Mouse (Mus musculus) stomach, postnatal 0 days (tissue): Measurements from ENCODE around the gene Itpa. TPM values are rescaled to one million over a fixed set of nuclear protein-coding genes. Genes with fewer than 3 reads are reported as not detected.

Experiments
- ATAC-seq: fragments of 200-750 bp; cut with Nextera tagmentation; 2 replicates; pipeline ENCODE4 v1.8.0; 2017; ENCODE audit not compliant: low FRiP score, low TSS enrichment
- DNase-seq: peaks from one replicate; pipeline ENCODE4 v3.0.0-alpha.2; 2016; ENCODE audit warnings: low spot score
- H3K27ac ChIP-seq: fragments of 300-500 bp; sonication (generic); replicated peaks from 2 replicates; pipeline ENCODE4 v1.5.1; 2014; ENCODE audit warnings: mild to moderate bottlenecking, control low read depth
- H3K27me3 ChIP-seq: fragments of 300-500 bp; sonication (generic); 2 replicates; pipeline ENCODE4 v1.6.1; 2014; ENCODE audit warnings: low read length; ENCODE audit not compliant: control insufficient read depth, insufficient read depth
- H3K36me3 ChIP-seq: fragments of 300-500 bp; sonication (generic); 2 replicates; pipeline ENCODE4 v1.6.1; 2014; ENCODE audit warnings: low read length, mixed read lengths; ENCODE audit not compliant: control insufficient read depth, insufficient read depth
- H3K4me1 ChIP-seq: fragments of 300-500 bp; sonication (generic); replicated peaks from 2 replicates; pipeline ENCODE4 v1.6.1; 2014; ENCODE audit warnings: antibody characterized with exemption; ENCODE audit not compliant: control insufficient read depth, insufficient read depth
- H3K4me2 ChIP-seq: fragments of 300-500 bp; sonication (generic); replicated peaks from 2 replicates; pipeline ENCODE4 v1.6.1; 2014; ENCODE audit warnings: low read depth, mild to moderate bottlenecking, control low read depth, moderate library complexity
- H3K4me3 ChIP-seq: fragments of 300-500 bp; sonication (generic); 2 replicates; pipeline ENCODE4 v1.5.1; 2014; ENCODE audit warnings: low read depth, low read length, control low read depth
- H3K9ac ChIP-seq: fragments of 300-500 bp; sonication (generic); 2 replicates; pipeline ENCODE4 v1.6.1; 2014; ENCODE audit warnings: mild to moderate bottlenecking, low read length, control low read depth, mixed read lengths
- H3K9me3 ChIP-seq: fragments of 300-500 bp; sonication (generic); 2 replicates; pipeline ENCODE4 v1.6.1; 2016; ENCODE audit warnings: low read length; ENCODE audit not compliant: control insufficient read depth
- CTCF ChIP-seq: IDR thresholded peaks from 2 replicates; pipeline ENCODE4 v1.5.1; 2016; ENCODE audit warnings: antibody characterized with exemption, low read depth, mild to moderate bottlenecking, moderate library complexity
- EP300 ChIP-seq: optimal IDR thresholded peaks from 2 replicates; pipeline ENCODE3; 2016; ENCODE audit warnings: antibody characterized with exemption
- whole genome bisulfite sequencing: fragments of 180-500 bp; shearing (Covaris S2); extraction: QIAGEN DNeasy Blood & Tissue Kit; methylation state at CpG from one replicate; pipeline ENCODE4 v1.1.7; 2014; 5-methylcytosine and 5-hydroxymethylcytosine counted together
- polyA plus RNA-seq: library from polyadenylated mRNA; unstranded; fragments of >200 nt; fragmentation: Nextera tagmentation; extraction: Ambion mirVana; gene quantifications from 2 replicates; pipeline ENCODE4 v1.2.1, GENCODE M21; 2015

Gene Itpa
- polyA plus RNA-seq, 1 experiment from 2014 or later, result 58.6 TPM

- TF ChIP-seq EP300 (no peak), CTCF (no peak)
- H3K9ac ChIP-seq, result no peak overlapping the region
- H3K27me3 ChIP-seq, result no peaks in the 10 kb centered on the region
- DNase-seq (no peak), ATAC-seq (no peak)
- H3K36me3 ChIP-seq, result peaks cover 36% of the 10 kb centered on the region
- H3K4me2 ChIP-seq, result no peak overlapping the region
- no peak overlapping the region for H3K27ac ChIP-seq
- no peaks in the 10 kb centered on the region for H3K4me1 ChIP-seq
- no peaks in the 10 kb centered on the region for H3K9me3 ChIP-seq
- no peak overlapping the region for H3K4me3 ChIP-seq
- 100% methylated on average over 1 of the region's 1 CpGs for WGBS
Measured at GRCm38 (mm10) chr2:130727752-130728151, 60.3 kb downstream of the Itpa start.

DNA sequence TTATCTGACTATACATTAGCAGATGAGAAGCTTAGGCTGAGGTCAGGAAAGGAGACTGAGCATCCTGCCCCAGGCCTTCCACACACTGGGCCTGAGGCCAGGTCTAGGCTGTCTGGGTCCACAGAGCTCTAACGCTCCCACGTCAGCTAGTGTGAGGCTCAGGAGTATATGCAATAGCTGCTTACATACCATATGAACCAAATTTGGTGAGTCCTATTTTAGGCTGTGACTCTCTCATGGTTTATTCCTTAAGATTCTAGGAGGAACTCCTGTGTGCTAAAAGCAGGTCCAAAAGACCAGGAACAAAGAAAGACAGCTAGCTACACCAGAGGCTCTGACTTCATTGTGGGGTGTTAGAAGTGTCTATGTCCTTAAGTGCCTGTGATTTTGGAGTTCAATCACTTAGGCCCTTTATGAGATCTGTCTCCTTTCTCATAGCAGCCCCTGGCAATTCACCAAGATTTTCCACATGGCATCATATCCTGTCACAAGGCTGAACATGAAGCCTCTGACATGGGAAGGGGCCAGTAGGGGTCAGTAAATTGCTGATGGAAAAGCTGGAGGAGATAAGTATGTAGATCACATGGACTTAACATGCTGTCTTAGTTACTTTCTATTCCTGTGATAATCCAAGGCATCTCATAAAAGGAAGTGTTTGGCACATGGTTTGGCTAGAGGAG is 61.6 kb downstream of the Itpa start:
- Histone ChIP-seq H3K4me2 (no peak overlapping the region), H3K4me1 (no peaks in the 10 kb centered on the region), H3K36me3 (peaks cover 33% of the 10 kb centered on the region), H3K27me3 (no peaks in the 10 kb centered on the region), H3K9ac (no peak overlapping the region), H3K9me3 (no peaks in the 10 kb centered on the region), H3K27ac (no peak overlapping the region), H3K4me3 (no peak overlapping the region)
- ATAC-seq (no peak), DNase-seq (no peak)
- WGBS, result 84% methylated on average over 2 of the region's 2 CpGs
- TF ChIP-seq CTCF, result no peak
- TF ChIP-seq EP300, result no peak

GRCm38 (mm10) chr2:130730746-130731145 is 63.3 kb downstream of the Itpa start:
- ATAC-seq (no peak), DNase-seq (no peak)
- TF ChIP-seq CTCF (no peak), EP300 (no peak)
- H3K9me3 ChIP-seq, result no peaks in the 10 kb centered on the region
- no peak overlapping the region for H3K27ac ChIP-seq
- H3K36me3 ChIP-seq, result peaks cover 30% of the 10 kb centered on the region
- H3K4me2 ChIP-seq, result no peak overlapping the region
- no peaks in the 10 kb centered on the region for H3K4me1 ChIP-seq
- no peaks in the 10 kb centered on the region for H3K27me3 ChIP-seq
- H3K9ac ChIP-seq, result no peak overlapping the region
- WGBS, result 85% methylated on average over 9 of the region's 9 CpGs
- no peak overlapping the region for H3K4me3 ChIP-seq

Other genes starting within 250 kb of the Itpa start
- gene Vps16, start 243.3 kb upstream of the Itpa start, polyA plus RNA-seq, result 37.0 and 38.9 TPM in 2 replicates
- 4.4 and 4.9 TPM in 2 replicates for gene Pced1a, start 242.9 kb upstream of the Itpa start, polyA plus RNA-seq
- 45.1 and 45.7 TPM in 2 replicates for gene Ptpra, start 217.3 kb upstream of the Itpa start, polyA plus RNA-seq
- 74.6 and 76.3 TPM in 2 replicates for gene Mrps26, start 103.9 kb upstream of the Itpa start, polyA plus RNA-seq
- not detected in 2 replicates for gene Oxt, start 91.4 kb upstream of the Itpa start, polyA plus RNA-seq
- gene Avp, start 85.1 kb upstream of the Itpa start, polyA plus RNA-seq, result 0.23 and 0.36 TPM in 2 replicates
- gene Fastkd5, start 37.6 kb upstream of the Itpa start, polyA plus RNA-seq, result 6.5 and 6.7 TPM in 2 replicates
- gene Ubox5, start 37.6 kb upstream of the Itpa start, polyA plus RNA-seq, result 3.8 and 4.1 TPM in 2 replicates
- 2.9 and 3.1 TPM in 2 replicates for gene Lzts3, start 24.8 kb upstream of the Itpa start, polyA plus RNA-seq
- gene Ddrgk1, start 3.0 kb upstream of the Itpa start, polyA plus RNA-seq, result 84.3 and 85.0 TPM in 2 replicates
- gene Slc4a11, start 29.9 kb downstream of the Itpa start, polyA plus RNA-seq, result 0.27 and 0.29 TPM in 2 replicates
- gene 4930402H24Rik, start 238.8 kb downstream of the Itpa start, polyA plus RNA-seq, result 10.0 and 11.2 TPM in 2 replicates
- 3.7 and 3.8 TPM in 2 replicates for gene Atrn, start 238.9 kb downstream of the Itpa start, polyA plus RNA-seq